Mouse (Mus musculus) brown adipose tissue, adult 24 weeks (tissue): ENCODE results near the gene Vmn2r98. TPM values are rescaled to one million over a fixed set of nuclear protein-coding genes. Genes with fewer than 3 reads are reported as not detected.
"Not testable (repeated sequence)": the region's sequence is repeated elsewhere in the genome, so short reads cannot be mapped to it uniquely, and the experiment has no call there.

Source experiments
- H3K27ac ChIP-seq: fragments of 200-500 bp; replicated peaks from 2 replicates; pipeline ENCODE4 v1.5.1; 2012; ENCODE audit warnings: low read depth, mild to moderate bottlenecking, low read length
- H3K4me1 ChIP-seq: fragments of 200-500 bp; 2 replicates; pipeline ENCODE4 v1.6.1; 2012; ENCODE audit warnings: low read length, mixed read lengths; ENCODE audit not compliant: control insufficient read depth, insufficient read depth, insufficient read length
- H3K4me3 ChIP-seq: fragments of 200-500 bp; 2 replicates; pipeline ENCODE4 v1.5.1; 2012; ENCODE audit warnings: low read depth, mild to moderate bottlenecking, low read length, moderate library complexity; ENCODE audit not compliant: insufficient read depth
- polyA plus RNA-seq: library from polyadenylated mRNA; stranded (reverse); fragments of >200 nt; gene quantifications from 2 replicates; pipeline ENCODE4 v1.2.4, GENCODE M21; 2012; ENCODE audit not compliant: missing spikeins, insufficient read depth, insufficient read length

Vmn2r98 gene
- not detected in 2 replicates for polyA plus RNA-seq

DNA sequence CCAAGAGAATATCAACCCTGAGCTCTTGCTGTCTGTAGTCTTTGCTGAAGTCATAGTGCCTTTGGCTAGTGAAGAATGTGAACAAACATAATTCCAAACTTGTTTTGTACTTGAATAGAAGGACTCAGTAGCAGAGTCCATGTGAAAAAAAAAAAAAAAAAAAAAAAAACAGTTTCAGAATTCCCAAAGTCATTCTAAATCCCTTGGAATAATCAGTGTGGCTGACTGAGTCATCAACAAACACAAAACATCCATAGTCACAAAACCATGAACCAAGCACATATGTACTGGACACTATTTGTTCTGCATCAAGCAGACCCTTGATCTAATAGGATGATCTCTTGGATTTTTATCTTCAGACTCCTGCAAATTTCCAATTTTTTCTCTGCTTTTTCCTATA, at the start of gene Vmn2r98:
Vmn2r98 (plus strand) TSS at position 301 of the 400 bp plus-strand sequence.
- H3K4me1 ChIP-seq, H3K27ac ChIP-seq, H3K4me3 ChIP-seq: not testable (repeated sequence)

DNA sequence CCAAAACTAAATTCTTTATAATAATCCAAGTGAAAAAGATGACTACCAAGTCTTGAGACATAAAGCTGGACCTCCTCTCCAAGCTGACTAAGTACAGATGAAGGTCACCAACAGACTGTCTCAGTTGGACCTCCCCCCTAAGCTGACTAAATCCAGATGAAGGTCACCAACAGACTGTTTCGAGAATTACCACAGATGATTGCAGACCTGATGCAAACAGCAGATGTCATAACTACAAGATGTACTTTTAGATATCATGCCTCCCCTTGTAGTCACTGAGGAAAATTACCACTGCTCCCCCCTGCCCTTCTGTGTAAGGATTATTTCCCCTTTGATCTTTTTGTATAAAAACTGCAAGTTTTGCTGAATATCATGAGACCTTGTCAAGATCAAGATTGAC, 21.8 kb upstream of the Vmn2r98 start:
- H3K4me1 ChIP-seq, H3K4me3 ChIP-seq, H3K27ac ChIP-seq: not testable (repeated sequence)

DNA sequence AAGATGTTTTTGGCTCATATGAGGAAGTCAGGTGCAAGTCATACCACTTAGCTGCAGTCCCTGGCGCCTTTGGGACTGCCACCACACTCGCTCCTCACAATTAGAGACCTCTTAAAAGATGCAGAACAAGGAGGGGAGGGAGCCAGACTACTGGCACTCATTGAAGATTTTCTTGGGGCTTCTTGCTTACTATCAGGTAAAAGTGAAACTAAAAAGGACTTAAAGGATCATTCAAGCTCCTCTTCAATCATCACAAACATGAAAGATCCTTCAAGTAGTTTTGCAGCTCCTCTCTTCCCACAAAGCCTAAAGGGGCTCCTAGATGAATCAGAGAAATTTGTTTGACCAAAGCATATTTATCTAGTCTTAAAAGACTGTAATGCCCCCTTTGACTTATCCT, 21.3 kb upstream of the Vmn2r98 start:
- Histone ChIP-seq H3K27ac (no peak overlapping the region), H3K4me1 (no peaks in the 10 kb centered on the region), H3K4me3 (no peak overlapping the region)

DNA sequence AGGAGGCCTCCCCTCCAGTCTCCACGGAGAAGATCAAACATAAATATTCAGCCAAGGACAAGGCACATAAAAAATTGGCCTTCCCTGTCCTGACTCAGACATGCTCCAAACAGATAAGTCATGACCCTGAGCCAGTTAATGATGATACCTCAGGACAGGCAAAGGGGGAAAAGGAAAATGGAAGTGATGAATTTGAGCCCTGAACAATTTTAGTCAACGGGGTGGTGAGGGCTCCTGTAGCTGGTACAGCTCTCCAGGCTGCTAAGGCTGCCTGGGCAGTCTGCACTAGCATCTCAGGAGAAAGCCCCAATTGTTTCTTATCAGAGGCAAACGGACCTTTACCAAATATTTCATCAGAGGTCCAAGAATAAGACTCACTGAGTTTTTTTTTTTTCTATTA, 20.5 kb upstream of the Vmn2r98 start:
- H3K4me3 ChIP-seq: no peak overlapping the region
- no peak overlapping the region for H3K27ac ChIP-seq
- H3K4me1 ChIP-seq: no peaks in the 10 kb centered on the region

Other genes starting within 250 kb of the Vmn2r98 start
- not detected in 2 replicates for gene Vmn2r97, start 139.2 kb upstream of the Vmn2r98 start, polyA plus RNA-seq